Mouse (Mus musculus): ENCODE measurements around the gene Shisa5. TPM values are rescaled to one million over a fixed set of nuclear protein-coding genes. Genes with fewer than 3 reads are reported as not detected.

Shisa5 gene
- polyA plus RNA-seq, 1 experiment from 2014 or later, result 34.7 TPM

GRCm38 (mm10) chr9:109031001-109031400, 7.4 kb upstream of the Shisa5 start:
- WGBS, result 91% methylated on average over 7 of the region's 7 CpGs
- no peak overlapping the region for H3K4me3 ChIP-seq (ENCODE audit: low read depth, low read length)
- H3K9ac ChIP-seq (ENCODE audit: low read length), result no peak overlapping the region
- H3K36me3 ChIP-seq (ENCODE audit: control insufficient read depth, insufficient read depth, low read length), result no peaks in the 10 kb centered on the region
- no peaks in the 10 kb centered on the region for H3K4me1 ChIP-seq (ENCODE audit: control insufficient read depth, insufficient read depth, low read length)
- no peaks in the 10 kb centered on the region for H3K9me3 ChIP-seq (ENCODE audit: control insufficient read depth, low read length)
- no peak for DNase-seq (ENCODE audit: low spot score)
- H3K27me3 ChIP-seq (ENCODE audit: control insufficient read depth, insufficient read depth, low read length), result no peaks in the 10 kb centered on the region
- no peak overlapping the region for H3K4me2 ChIP-seq (ENCODE audit: low read depth)
- no peak for ATAC-seq (ENCODE audit: insufficient read depth, low FRiP score, low TSS enrichment)
- no peak overlapping the region for H3K27ac ChIP-seq (ENCODE audit: low read depth, low read length)

GRCm38 (mm10) chr9:109031686-109032085, 6.7 kb upstream of the Shisa5 start:
- Histone ChIP-seq H3K4me2 (ENCODE audit: low read depth) (no peak overlapping the region), H3K27me3 (ENCODE audit: control insufficient read depth, insufficient read depth, low read length) (no peaks in the 10 kb centered on the region), H3K9me3 (ENCODE audit: control insufficient read depth, low read length) (no peaks in the 10 kb centered on the region), H3K4me1 (ENCODE audit: control insufficient read depth, insufficient read depth, low read length) (no peaks in the 10 kb centered on the region), H3K36me3 (ENCODE audit: control insufficient read depth, insufficient read depth, low read length) (no peaks in the 10 kb centered on the region), H3K9ac (ENCODE audit: low read length) (no peak overlapping the region), H3K4me3 (ENCODE audit: low read depth, low read length) (no peak overlapping the region), H3K27ac (ENCODE audit: low read depth, low read length) (no peak overlapping the region)
- WGBS, result 88% methylated on average over 8 of the region's 8 CpGs
- no peak for DNase-seq (ENCODE audit: low spot score)
- ATAC-seq (ENCODE audit: insufficient read depth, low FRiP score, low TSS enrichment), result no peak

DNA sequence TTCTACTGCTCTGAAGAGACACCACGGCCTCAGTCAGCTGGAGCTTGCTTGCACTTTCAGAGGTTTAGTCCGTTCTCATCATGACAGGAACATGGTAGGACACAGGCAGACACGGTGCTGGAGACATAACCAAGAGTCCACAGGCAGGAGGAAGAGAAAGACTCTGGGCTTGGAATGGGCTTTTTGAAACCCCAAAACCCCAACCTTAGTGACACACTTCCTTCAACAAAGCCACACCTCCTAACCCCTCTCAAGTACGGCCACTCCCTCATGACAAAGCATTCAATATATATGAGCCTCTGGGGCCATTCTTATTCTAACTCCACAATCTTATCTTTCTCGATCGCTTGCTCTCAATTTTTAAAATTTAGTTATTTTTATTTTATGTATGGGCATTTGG, 5.9 kb upstream of the Shisa5 start:
- no peak overlapping the region for H3K27ac ChIP-seq (ENCODE audit: low read depth, low read length)
- no peak overlapping the region for H3K9ac ChIP-seq (ENCODE audit: low read length)
- ATAC-seq (ENCODE audit: insufficient read depth, low FRiP score, low TSS enrichment) (no peak), DNase-seq (ENCODE audit: low spot score) (no peak)
- no peaks in the 10 kb centered on the region for H3K27me3 ChIP-seq (ENCODE audit: control insufficient read depth, insufficient read depth, low read length)
- no peaks in the 10 kb centered on the region for H3K9me3 ChIP-seq (ENCODE audit: control insufficient read depth, low read length)
- WGBS, result 89% methylated on average over 6 of the region's 6 CpGs
- H3K36me3 ChIP-seq (ENCODE audit: control insufficient read depth, insufficient read depth, low read length), result no peaks in the 10 kb centered on the region
- no peak overlapping the region for H3K4me3 ChIP-seq (ENCODE audit: low read depth, low read length)
- H3K4me2 ChIP-seq (ENCODE audit: low read depth), result no peak overlapping the region
- no peaks in the 10 kb centered on the region for H3K4me1 ChIP-seq (ENCODE audit: control insufficient read depth, insufficient read depth, low read length)

DNA sequence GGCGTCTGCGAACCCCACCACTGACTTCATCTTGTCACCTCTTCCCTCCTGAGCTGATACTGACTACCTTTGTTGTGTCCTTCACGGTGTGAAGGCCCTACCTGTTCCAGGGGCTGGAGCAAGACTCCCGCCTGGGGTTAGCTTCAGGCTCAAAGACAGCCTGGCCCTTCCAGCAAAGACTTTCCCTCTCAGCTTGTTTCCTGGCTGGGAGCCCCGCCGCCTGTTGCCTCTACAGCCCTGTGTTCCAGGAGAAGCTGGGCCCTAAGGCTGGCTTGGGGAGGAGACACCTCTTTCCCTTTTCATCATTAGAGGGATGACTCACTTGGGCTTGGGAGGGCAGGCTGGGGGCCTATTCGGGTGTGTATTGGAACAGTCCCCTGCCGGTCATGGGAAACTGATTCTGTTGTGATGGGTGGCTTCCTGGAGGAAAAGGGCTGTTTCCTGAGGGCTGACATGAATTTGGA, 568 bp downstream of the Shisa5 start:
- Histone ChIP-seq H3K4me3 (ENCODE audit: low read depth, low read length) (peak overlapping the region; percentile 56), H3K4me2 (ENCODE audit: low read depth) (peak overlapping the region; percentile 87), H3K4me1 (ENCODE audit: control insufficient read depth, insufficient read depth, low read length) (no peaks in the 10 kb centered on the region), H3K27me3 (ENCODE audit: control insufficient read depth, insufficient read depth, low read length) (no peaks in the 10 kb centered on the region), H3K9ac (ENCODE audit: low read length) (peak overlapping the region; percentile 73), H3K36me3 (ENCODE audit: control insufficient read depth, insufficient read depth, low read length) (no peaks in the 10 kb centered on the region), H3K9me3 (ENCODE audit: control insufficient read depth, low read length) (no peaks in the 10 kb centered on the region), H3K27ac (ENCODE audit: low read depth, low read length) (no peak overlapping the region)
- ATAC-seq (ENCODE audit: insufficient read depth, low FRiP score, low TSS enrichment) (no peak), DNase-seq (ENCODE audit: low spot score) (no peak)
- WGBS, result 21% methylated on average over 8 of the region's 8 CpGs

GRCm38 (mm10) chr9:109039681-109040080, 1.3 kb downstream of the Shisa5 start:
- WGBS, result 87% methylated on average over 4 of the region's 4 CpGs
- no peak overlapping the region for H3K4me2 ChIP-seq (ENCODE audit: low read depth)

GRCm38 (mm10) chr9:109040216-109040615, 1.9 kb downstream of the Shisa5 start:
- Histone ChIP-seq H3K27ac (ENCODE audit: low read depth, low read length) (no peak overlapping the region), H3K9ac (ENCODE audit: low read length) (no peak overlapping the region), H3K4me2 (ENCODE audit: low read depth) (no peak overlapping the region), H3K27me3 (ENCODE audit: control insufficient read depth, insufficient read depth, low read length) (no peaks in the 10 kb centered on the region), H3K36me3 (ENCODE audit: control insufficient read depth, insufficient read depth, low read length) (no peaks in the 10 kb centered on the region), H3K9me3 (ENCODE audit: control insufficient read depth, low read length) (no peaks in the 10 kb centered on the region), H3K4me1 (ENCODE audit: control insufficient read depth, insufficient read depth, low read length) (no peaks in the 10 kb centered on the region), H3K4me3 (ENCODE audit: low read depth, low read length) (no peak overlapping the region)
- ATAC-seq (ENCODE audit: insufficient read depth, low FRiP score, low TSS enrichment) (no peak), DNase-seq (ENCODE audit: low spot score) (no peak)
- WGBS, result 82% methylated on average over 8 of the region's 8 CpGs

More at GRCm38 (mm10) chr9:109039681-109040080, 1.3 kb downstream of the Shisa5 start:
- ATAC-seq (ENCODE audit: insufficient read depth, low FRiP score, low TSS enrichment) (no peak), DNase-seq (ENCODE audit: low spot score) (no peak)
- Histone ChIP-seq H3K4me1 (ENCODE audit: control insufficient read depth, insufficient read depth, low read length) (no peaks in the 10 kb centered on the region), H3K9me3 (ENCODE audit: control insufficient read depth, low read length) (no peaks in the 10 kb centered on the region), H3K27me3 (ENCODE audit: control insufficient read depth, insufficient read depth, low read length) (no peaks in the 10 kb centered on the region), H3K4me3 (ENCODE audit: low read depth, low read length) (no peak overlapping the region), H3K9ac (ENCODE audit: low read length) (no peak overlapping the region), H3K36me3 (ENCODE audit: control insufficient read depth, insufficient read depth, low read length) (no peaks in the 10 kb centered on the region), H3K27ac (ENCODE audit: low read depth, low read length) (no peak overlapping the region)

DNA sequence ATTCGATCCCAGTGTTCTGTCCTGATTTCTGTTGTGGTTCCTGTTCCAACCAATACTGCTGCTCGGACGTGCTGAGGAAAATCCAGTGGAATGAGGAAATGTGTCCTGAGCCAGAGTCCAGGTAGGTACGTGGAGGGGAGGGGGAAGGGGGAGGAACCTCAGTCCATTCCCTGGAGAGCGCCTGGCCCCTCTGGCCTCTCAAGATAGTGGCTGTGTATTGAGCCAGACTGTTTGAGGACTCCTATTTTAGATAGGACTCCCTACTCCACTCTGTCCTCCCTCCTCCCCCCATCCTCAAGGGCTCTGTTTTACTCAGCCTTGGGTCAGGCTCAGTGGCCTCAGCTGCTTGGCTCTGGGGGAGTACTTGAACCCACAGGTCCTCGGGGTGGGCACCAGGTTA, 2.5 kb downstream of the Shisa5 start:
- Histone ChIP-seq H3K27ac (ENCODE audit: low read depth, low read length) (no peak overlapping the region), H3K4me2 (ENCODE audit: low read depth) (no peak overlapping the region)
- 57% methylated on average over 6 of the region's 6 CpGs for WGBS

GRCm38 (mm10) chr9:109041351-109041750, 3.0 kb downstream of the Shisa5 start:
- DNase-seq (ENCODE audit: low spot score) (no peak), ATAC-seq (ENCODE audit: insufficient read depth, low FRiP score, low TSS enrichment) (no peak)
- WGBS, result 85% methylated on average over 7 of the region's 7 CpGs
- H3K27me3 ChIP-seq (ENCODE audit: control insufficient read depth, insufficient read depth, low read length), result no peaks in the 10 kb centered on the region
- no peaks in the 10 kb centered on the region for H3K36me3 ChIP-seq (ENCODE audit: control insufficient read depth, insufficient read depth, low read length)
- no peak overlapping the region for H3K4me3 ChIP-seq (ENCODE audit: low read depth, low read length)
- no peaks in the 10 kb centered on the region for H3K4me1 ChIP-seq (ENCODE audit: control insufficient read depth, insufficient read depth, low read length)
- H3K9me3 ChIP-seq (ENCODE audit: control insufficient read depth, low read length), result no peaks in the 10 kb centered on the region
- H3K4me2 ChIP-seq (ENCODE audit: low read depth), result no peak overlapping the region
- no peak overlapping the region for H3K27ac ChIP-seq (ENCODE audit: low read depth, low read length)
- no peak overlapping the region for H3K9ac ChIP-seq (ENCODE audit: low read length)

More for the DNA sequence above, 2.5 kb downstream of the Shisa5 start:
- Histone ChIP-seq H3K36me3 (ENCODE audit: control insufficient read depth, insufficient read depth, low read length) (no peaks in the 10 kb centered on the region), H3K4me1 (ENCODE audit: control insufficient read depth, insufficient read depth, low read length) (no peaks in the 10 kb centered on the region), H3K9me3 (ENCODE audit: control insufficient read depth, low read length) (no peaks in the 10 kb centered on the region), H3K9ac (ENCODE audit: low read length) (no peak overlapping the region), H3K4me3 (ENCODE audit: low read depth, low read length) (no peak overlapping the region), H3K27me3 (ENCODE audit: control insufficient read depth, insufficient read depth, low read length) (no peaks in the 10 kb centered on the region)
- ATAC-seq (ENCODE audit: insufficient read depth, low FRiP score, low TSS enrichment) (no peak), DNase-seq (ENCODE audit: low spot score) (no peak)

- 40% methylated on average over 5 of the region's 5 CpGs for WGBS
Observed at GRCm38 (mm10) chr9:109046306-109046705, 7.9 kb downstream of the Shisa5 start.

More at GRCm38 (mm10) chr9:109046306-109046705, 7.9 kb downstream of the Shisa5 start:
- Histone ChIP-seq H3K4me2 (ENCODE audit: low read depth) (no peak overlapping the region), H3K27ac (ENCODE audit: low read depth, low read length) (no peak overlapping the region), H3K4me3 (ENCODE audit: low read depth, low read length) (no peak overlapping the region), H3K4me1 (ENCODE audit: control insufficient read depth, insufficient read depth, low read length) (no peaks in the 10 kb centered on the region), H3K9me3 (ENCODE audit: control insufficient read depth, low read length) (no peaks in the 10 kb centered on the region), H3K9ac (ENCODE audit: low read length) (no peak overlapping the region), H3K36me3 (ENCODE audit: control insufficient read depth, insufficient read depth, low read length) (no peaks in the 10 kb centered on the region), H3K27me3 (ENCODE audit: control insufficient read depth, insufficient read depth, low read length) (no peaks in the 10 kb centered on the region)
- DNase-seq (ENCODE audit: low spot score) (peak; percentile 55), ATAC-seq (ENCODE audit: insufficient read depth, low FRiP score, low TSS enrichment) (no peak)

All from neural tube, embryonic 11.5 days (tissue).